In the genomic region with DNA sequence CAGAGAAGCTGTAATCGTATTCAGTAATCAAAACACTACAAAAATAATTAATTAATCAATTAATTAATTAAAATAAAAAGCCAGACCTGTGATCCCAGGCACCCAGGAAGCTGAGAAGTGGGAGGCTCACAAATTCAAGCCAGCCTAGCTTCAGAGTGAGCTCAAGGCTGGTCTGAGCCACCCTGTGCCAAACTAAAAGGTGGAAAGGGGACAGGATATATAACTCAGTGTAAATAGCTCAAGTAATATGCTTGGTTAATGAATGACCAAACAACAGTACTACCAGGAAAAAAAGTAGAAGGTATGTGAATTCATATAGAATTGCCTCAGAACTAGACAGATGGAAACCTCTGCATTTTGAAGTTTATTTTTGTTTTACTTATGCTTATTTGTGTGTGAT, we compare ENCODE assay signal across 15 mouse cellular contexts.
"Had no signal": no experiment of that assay in that cellular context is flagged by ENCODE, and none has a peak within 500 bp of the region (broad histone marks: within the 10 kb centered on the region; RNA-seq: fewer than 3 reads in every experiment).

No protein-coding gene starts in this region.

- DNase-seq: liver, postnatal 0 days; lung, embryonic 14.5 days; lung, postnatal 14 days; lung, postnatal 36 days; right cerebral cortex, postnatal 14 days; thymus, adult 2 months; thymus, postnatal 25 days; thymus, postnatal 4 days had no signal

- ATAC-seq: liver, postnatal 0 days; lung, postnatal 0 days; midbrain, embryonic 13.5 days; midbrain, embryonic 15.5 days had no signal

- H3K36me3 ChIP-seq: midbrain, embryonic 13.5 days; midbrain, embryonic 15.5 days; neural tube, embryonic 12.5 days had no signal

- H3K4me2 ChIP-seq: lung, embryonic 14.5 days; midbrain, embryonic 11.5 days; midbrain, embryonic 13.5 days; midbrain, embryonic 15.5 days; neural tube, embryonic 12.5 days had no signal

- H3K27me3 ChIP-seq: megakaryocyte, embryonic 14.5 days; midbrain, embryonic 13.5 days; midbrain, embryonic 15.5 days; neural tube, embryonic 12.5 days had no signal

- H3K4me1 ChIP-seq: megakaryocyte, embryonic 14.5 days; midbrain, embryonic 13.5 days; midbrain, embryonic 15.5 days; neural tube, embryonic 12.5 days had no signal

- H3K4me3 ChIP-seq: megakaryocyte, embryonic 14.5 days; midbrain, embryonic 13.5 days; midbrain, embryonic 15.5 days; neural tube, embryonic 12.5 days had no signal

- H3K27ac ChIP-seq: macrophage; midbrain, embryonic 13.5 days; midbrain, embryonic 15.5 days; neural tube, embryonic 12.5 days had no signal

- H3K9me3 ChIP-seq: megakaryocyte, embryonic 14.5 days; midbrain, embryonic 13.5 days; midbrain, embryonic 15.5 days; neural tube, embryonic 12.5 days had no signal

- H3K9ac ChIP-seq: liver, postnatal 0 days; lung, embryonic 14.5 days; midbrain, embryonic 13.5 days; midbrain, embryonic 15.5 days; neural tube, embryonic 12.5 days had no signal
